Mouse (Mus musculus): ENCODE results near the gene Cox15.

GRCm38 (mm10) chr19:43792537-43792936 is 39.7 kb upstream of the Cox15 start:
- TF ChIP-seq CTCF (IDR thresholded peaks at IDR 0.05; ENCODE audit: low read depth): no peak
- TF ChIP-seq EP300 (IDR thresholded peaks at IDR 0.05; ENCODE audit: low read depth): no peak
